Mouse (Mus musculus) embryonic stem cell, embryonic (primary cell): Measurements from ENCODE around the gene Spred1.
"Not testable (repeated sequence)": the region's sequence is repeated elsewhere in the genome, so short reads cannot be mapped to it uniquely, and the experiment has no call there.

Experiments used
- CTCF ChIA-PET, 4 experiments: fragments of 300-600 bp in 2 of 4; fragments of 350-600 bp in 2 of 4; sonication (Branson Sonifier 250); formaldehyde crosslinking; loops; one replicate each; lab custom pipeline; 2022; ENCODE audit warnings: inconsistent platforms in 2 of 4; lab: Charles Lee
- POLR2A ChIA-PET, 4 experiments: fragments of 300-600 bp in 2 of 4; fragments of 350-600 bp in 2 of 4; sonication (Branson Sonifier 250); formaldehyde crosslinking; loops; one replicate each; lab custom pipeline; 2022; ENCODE audit warnings: antibody characterized with exemption in 4 of 4, inconsistent platforms in 1 of 4; lab: Charles Lee

Gene Spred1

GRCm38 (mm10) chr2:117113262-117113661, 7.9 kb upstream of the Spred1 start:
- POLR2A ChIA-PET: no interaction called here
- CTCF ChIA-PET: no interaction called here

GRCm38 (mm10) chr2:117113762-117114161, 7.4 kb upstream of the Spred1 start:
- POLR2A ChIA-PET: no interaction called here

GRCm38 (mm10) chr2:117118516-117118915, 2.7 kb upstream of the Spred1 start:
- ChIA-PET CTCF (interaction anchor here in 1 of 4 experiments (1.2 kb wide), 1 partner anchor 225 kb away, joined by 4 read pairs; no protein-coding TSS in a partner anchor), POLR2A (interaction anchor here in 1 of 4 experiments (2.0 kb wide), 1 partner anchor 13 kb away, joined by 7 read pairs; no protein-coding TSS in a partner anchor)

More at GRCm38 (mm10) chr2:117113762-117114161, 7.4 kb upstream of the Spred1 start:
- CTCF ChIA-PET: interaction anchor here in 1 of 4 experiments (0.6 kb wide), 1 partner anchor 142 kb away, joined by 4 read pairs; no protein-coding TSS in a partner anchor

- ChIA-PET CTCF (interaction anchor here (0.5 to 1.3 kb wide), 7 partner anchors 18 to 331 kb away, joined by 3 to 11 read pairs (median 4); no protein-coding TSS in a partner anchor), POLR2A (interaction anchor here in 3 of 4 experiments (0.5 to 2.0 kb wide), 33 partner anchors 8 to 1562 kb away, joined by 3 to 7 read pairs (median 4); partner anchors contain the start of gene Fam98b (in 1 of the 3))
Measured at GRCm38 (mm10) chr2:117119291-117120245, 1.6 kb upstream of the Spred1 start.

GRCm38 (mm10) chr2:117120246-117121211, 645 bp upstream of the Spred1 start:
- ChIA-PET POLR2A (interaction anchor here (0.5 to 2.0 kb wide), 36 partner anchors 8 to 1561 kb away, joined by 3 to 7 read pairs (median 4); partner anchors contain the start of gene Fam98b (in 1 of the 4)), CTCF (interaction anchor here (0.5 to 1.3 kb wide), 6 partner anchors 19 to 330 kb away, joined by 3 to 11 read pairs (median 4); no protein-coding TSS in a partner anchor)

DNA sequence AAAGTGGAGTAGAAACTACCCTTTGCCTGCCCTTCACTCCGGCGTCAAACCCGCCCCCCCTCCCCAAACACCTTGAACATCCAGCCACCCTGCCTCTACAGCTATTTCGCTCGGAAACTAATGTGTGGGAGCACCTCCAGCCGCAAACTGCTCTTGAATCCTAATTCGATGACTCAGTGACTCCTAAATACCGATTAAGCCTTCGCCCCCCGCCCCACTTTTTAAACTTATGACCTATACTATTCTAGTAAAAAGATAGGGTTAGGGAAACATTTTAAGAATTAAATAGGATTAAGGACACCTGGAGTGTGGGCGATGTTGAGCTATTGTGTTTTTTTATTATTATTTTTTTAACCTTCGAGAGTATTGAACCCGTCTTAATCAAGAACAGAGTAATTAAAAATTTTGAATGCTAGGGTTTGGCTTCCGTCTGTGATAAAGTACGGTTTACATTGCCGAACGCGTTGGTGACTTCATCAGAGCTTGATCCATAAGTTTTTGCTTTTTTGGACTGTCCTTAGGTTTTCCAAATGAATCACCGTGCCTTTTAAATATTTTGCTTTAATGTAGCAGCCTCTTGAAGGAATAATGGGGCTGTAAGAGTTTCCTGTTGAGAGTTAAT, 921 bp downstream of the Spred1 start:
- ChIA-PET CTCF (no interaction called here), POLR2A (interaction anchor here in 3 of 4 experiments (0.6 to 1.6 kb wide), 7 partner anchors 12 to 397 kb away, joined by 3 to 5 read pairs (median 4); no protein-coding TSS in a partner anchor)

DNA sequence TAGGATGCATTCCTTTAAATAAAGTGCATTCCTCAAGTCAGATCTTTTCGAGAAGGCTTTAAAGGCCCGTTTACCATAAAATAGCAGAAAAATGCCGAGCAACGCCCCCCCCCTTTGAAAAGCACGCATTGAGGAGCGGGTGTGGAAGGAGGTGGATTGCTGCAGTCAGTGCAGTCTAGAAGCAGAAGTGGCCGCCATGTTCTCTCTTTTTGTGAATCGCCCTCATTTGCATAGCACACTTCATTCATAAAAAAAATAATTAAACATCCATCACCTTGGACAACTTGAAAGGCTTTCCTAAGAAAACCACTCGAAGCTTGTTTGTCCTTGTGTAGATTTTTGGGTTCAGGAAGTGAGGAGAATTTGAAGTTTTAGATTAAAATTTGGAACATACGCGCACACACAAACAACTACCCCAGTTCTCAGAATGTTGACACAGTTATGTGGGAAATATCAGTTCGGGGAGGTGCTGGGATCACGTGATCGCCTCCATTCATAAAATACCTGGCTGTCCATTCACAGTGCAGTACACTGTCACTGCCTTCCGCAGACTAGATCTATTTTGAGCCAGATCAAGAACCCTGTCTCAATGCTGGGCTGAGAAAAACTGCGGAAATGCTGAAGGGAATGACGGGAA, 1.6 kb downstream of the Spred1 start:
- ChIA-PET CTCF (no interaction called here), POLR2A (interaction anchor here in 2 of 4 experiments (0.6 to 1.6 kb wide), 4 partner anchors 11 to 104 kb away, joined by 3 to 5 read pairs (median 4); no protein-coding TSS in a partner anchor)

DNA sequence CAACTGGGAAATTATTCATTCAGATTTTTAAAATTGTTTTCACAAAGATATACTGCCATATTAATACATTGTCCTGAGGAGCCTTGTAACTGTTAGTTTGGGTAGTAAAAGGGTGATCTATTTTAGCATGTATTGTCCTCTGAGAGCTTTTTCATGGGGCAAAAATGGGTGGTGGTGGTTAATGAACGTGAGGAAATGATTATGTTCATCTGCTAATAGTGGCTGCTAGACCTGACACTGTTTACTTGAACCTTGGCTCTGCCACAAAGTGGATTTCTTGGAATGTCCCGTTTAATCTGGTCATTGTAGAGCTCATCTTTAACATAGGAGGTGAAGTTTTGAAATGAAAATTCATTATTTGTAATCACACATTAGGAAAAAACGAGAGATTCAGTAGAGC, 2.5 kb downstream of the Spred1 start:
- POLR2A ChIA-PET: no interaction called here
- CTCF ChIA-PET: interaction anchor here in 1 of 4 experiments (0.6 kb wide), 1 partner anchor 1019 kb away, joined by 3 read pairs; no protein-coding TSS in a partner anchor

DNA sequence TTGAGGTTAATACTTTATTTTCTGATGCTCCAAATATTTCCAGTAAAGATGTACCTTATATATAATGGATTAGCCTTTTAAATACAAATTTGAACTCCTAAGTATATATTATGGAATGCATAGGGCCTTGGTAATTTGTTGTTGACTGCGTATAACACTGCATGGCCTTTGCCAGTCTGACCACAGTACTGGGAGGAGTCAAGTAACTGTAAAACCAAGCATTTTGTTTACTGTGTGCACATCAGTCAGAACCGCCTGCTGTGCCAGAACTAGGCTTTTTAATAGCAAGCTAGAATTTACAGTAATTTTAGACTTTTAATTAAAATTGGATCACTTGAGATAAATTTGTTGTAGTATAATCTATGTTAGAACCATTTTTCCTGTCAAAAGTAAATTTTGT, 3.7 kb downstream of the Spred1 start:
- POLR2A ChIA-PET: no interaction called here
- CTCF ChIA-PET: no interaction called here

- ChIA-PET CTCF (no interaction called here), POLR2A (interaction anchor here in 1 of 4 experiments (1.7 kb wide), 1 partner anchor 9 kb away, joined by 6 read pairs; no protein-coding TSS in a partner anchor)
Measured at GRCm38 (mm10) chr2:117129156-117129555, 8.0 kb downstream of the Spred1 start.

DNA sequence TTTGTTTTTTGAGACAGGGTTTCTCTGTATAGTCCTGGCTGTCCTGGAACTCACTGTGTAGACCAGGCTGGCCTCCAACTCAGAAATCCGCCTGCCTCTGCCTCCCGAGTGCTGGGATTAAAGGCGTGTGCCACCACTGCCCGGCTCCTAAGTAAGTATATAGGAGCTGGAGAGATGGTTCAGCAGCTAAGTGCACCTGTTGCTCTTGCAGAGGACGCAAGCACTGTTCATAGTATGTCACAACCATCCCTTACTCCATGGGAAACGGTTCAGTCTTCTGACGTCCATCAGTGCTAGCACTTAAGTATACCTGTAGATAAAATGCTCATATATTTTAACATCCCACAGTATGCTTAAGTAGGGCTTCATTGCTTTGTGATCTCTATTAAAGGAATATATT, 9.9 kb downstream of the Spred1 start:
- CTCF ChIA-PET: interaction anchor here in 1 of 4 experiments (1.5 kb wide), 1 partner anchor 231 kb away, joined by 4 read pairs; no protein-coding TSS in a partner anchor
- POLR2A ChIA-PET: not testable (repeated sequence)

DNA sequence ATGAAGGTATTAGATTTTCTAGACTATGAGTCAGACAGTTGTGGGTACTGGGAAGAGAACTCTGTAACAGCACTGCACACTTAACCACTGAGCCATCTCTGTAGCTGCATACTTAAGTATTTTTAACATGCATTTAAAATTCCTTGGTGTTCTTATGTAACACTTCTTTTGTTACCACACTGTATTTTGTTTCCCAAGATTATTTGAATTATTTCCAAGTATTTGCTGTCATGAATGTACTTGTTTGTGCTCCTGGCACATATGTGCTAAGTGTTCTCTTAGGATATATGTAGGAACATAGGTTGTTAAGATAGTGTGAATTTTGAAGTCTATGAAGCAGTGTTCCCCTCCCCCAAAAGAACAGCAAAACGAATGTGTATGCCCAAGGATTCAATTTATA, 10.7 kb downstream of the Spred1 start:
- ChIA-PET CTCF (no interaction called here), POLR2A (no interaction called here)

- ChIA-PET CTCF (no interaction called here), POLR2A (interaction anchor here in 1 of 4 experiments (1.0 to 1.5 kb wide), 2 partner anchors 10 to 12 kb away, joined by 3 read pairs; no protein-coding TSS in a partner anchor)
Measured at GRCm38 (mm10) chr2:117133541-117133940, 12.4 kb downstream of the Spred1 start.

GRCm38 (mm10) chr2:117137751-117138150, 16.6 kb downstream of the Spred1 start:
- POLR2A ChIA-PET: no interaction called here
- CTCF ChIA-PET: no interaction called here

DNA sequence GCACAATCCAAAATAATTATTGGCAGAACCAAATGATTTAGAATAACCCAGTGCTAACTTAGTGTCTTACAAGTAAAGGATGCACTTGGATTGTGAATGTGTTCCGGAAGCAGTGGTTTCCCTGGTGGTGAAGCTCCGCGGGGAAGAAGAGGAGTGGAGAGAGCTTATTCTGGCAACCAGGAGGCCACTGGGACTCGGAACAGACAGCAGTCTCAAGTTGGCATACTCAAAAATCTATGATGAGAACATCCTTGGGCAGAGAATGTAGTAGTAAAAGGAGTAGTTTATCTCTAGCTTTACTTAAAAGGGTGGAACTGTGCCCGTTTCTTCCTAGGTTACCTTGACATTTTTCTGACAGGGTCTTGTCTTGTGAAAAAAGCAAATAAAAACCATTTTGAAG, 17.8 kb downstream of the Spred1 start:
- ChIA-PET POLR2A (interaction anchor here in 3 of 4 experiments (0.6 to 1.1 kb wide), 8 partner anchors 13 to 235 kb away, joined by 3 to 18 read pairs (median 5); partner anchors contain the start of gene Spred1 (in 1 of the 3)), CTCF (interaction anchor here in 3 of 4 experiments (0.6 to 1.2 kb wide), 4 partner anchors 92 to 1283 kb away, joined by 3 to 6 read pairs (median 5); no protein-coding TSS in a partner anchor)

DNA sequence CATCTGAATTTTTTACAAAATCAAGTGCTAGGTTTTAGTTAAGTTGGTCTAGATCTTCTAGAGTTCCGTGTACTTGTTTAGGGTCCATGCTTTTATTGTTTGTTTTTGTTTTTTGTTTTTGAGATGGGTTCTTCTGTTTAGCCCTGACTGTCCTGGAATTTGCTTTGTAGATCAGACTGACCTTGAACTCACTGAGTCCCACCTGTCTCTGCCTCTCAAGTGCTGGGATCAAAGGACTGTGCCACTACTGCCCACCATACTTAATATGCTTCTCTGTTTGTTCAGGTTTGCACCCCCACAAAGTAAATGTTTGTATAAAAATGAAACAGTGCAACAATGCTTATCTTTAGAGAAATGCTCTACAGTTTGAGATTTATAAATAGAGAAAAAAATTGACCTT, 18.8 kb downstream of the Spred1 start:
- POLR2A ChIA-PET: interaction anchor here in 1 of 4 experiments (1.3 kb wide), 1 partner anchor 20 kb away, joined by 3 read pairs; no protein-coding TSS in a partner anchor
- CTCF ChIA-PET: interaction anchor here in 1 of 4 experiments (0.6 kb wide), 1 partner anchor 124 kb away, joined by 3 read pairs; no protein-coding TSS in a partner anchor

DNA sequence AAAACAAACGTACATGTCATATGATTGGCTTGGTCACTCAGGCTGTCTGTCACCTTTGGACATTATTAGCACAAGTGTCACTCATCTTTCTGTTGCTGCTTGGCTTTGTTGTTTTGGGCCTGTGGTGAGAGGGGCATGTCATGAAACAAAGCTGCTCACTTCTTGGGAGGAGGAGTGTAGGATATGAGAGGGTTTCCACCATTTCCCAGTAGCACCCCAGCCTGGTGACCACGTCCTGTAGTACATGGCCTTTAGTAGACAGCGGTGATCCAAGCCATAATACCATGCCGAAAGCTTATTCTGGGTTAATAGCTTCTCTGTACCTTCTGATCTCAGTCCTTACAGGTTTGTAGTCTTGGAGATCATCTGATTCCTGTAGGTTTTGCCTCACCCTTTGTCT, 21.9 kb downstream of the Spred1 start:
- ChIA-PET CTCF (interaction anchor here in 1 of 4 experiments (0.7 kb wide), 1 partner anchor 36 kb away, joined by 3 read pairs; no protein-coding TSS in a partner anchor), POLR2A (interaction anchor here in 1 of 4 experiments (0.7 kb wide), 1 partner anchor 9 kb away, joined by 3 read pairs; no protein-coding TSS in a partner anchor)
